Mouse (Mus musculus) embryo, embryonic 11.5 days (tissue): ENCODE data around the gene Zbtb8a.

Source experiments
- DNase-seq: peaks from one replicate; pipeline ENCODE4 v3.0.0-alpha.2; 2012; ENCODE audit warnings: low read depth, low spot score

The Zbtb8a gene

DNA sequence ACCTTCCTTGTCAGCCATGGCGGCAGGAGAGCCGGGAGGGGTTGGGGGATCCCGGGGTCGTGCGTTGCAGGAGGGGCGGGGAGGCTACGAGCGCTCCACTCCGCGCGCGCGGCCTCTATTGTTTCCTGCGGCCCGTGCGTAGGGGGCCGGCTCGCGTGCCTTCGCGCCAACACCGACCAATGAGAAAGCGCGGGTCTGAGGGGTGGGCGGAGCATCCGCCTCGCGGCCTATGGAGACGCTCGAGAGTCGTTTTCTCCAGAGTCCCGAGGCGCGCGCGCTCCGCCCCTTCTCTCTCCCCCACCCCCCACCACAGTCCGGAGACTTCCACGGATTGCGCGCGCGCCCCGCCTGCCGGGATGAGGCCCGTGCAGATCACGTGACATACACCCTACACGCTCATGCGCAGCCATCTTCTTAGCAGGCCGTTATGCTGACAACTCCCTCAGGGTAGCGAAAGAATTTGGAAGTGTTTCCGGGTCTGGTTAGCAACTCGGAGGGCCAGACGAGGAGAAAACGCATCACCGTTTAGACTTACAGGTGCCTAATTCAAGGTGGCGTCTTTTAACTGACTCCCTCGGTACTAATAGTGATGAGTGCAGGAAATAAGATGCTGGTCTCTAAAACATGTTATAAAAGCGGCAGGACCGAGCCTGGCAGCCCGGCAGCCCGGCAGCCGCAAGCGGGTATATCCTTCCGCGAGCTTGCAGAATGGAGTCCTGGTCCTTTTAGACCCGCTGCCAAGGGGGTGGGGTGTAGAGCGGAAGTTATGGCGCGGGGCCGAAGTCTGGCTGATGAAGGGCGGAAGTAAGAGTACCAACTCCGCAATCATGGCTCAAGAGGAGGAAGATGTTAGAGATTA lies 42.5 kb downstream of the Zbtb8a start, which contains the start of the genes Rbbp4 and Zbtb8os:
Gene Rbbp4 (minus strand): TSS at position 155 of the 859 bp plus-strand sequence.
Gene Zbtb8os (plus strand): TSS at position 480 of the 859 bp plus-strand sequence.
- peak; percentile 100 for DNase-seq

DNA sequence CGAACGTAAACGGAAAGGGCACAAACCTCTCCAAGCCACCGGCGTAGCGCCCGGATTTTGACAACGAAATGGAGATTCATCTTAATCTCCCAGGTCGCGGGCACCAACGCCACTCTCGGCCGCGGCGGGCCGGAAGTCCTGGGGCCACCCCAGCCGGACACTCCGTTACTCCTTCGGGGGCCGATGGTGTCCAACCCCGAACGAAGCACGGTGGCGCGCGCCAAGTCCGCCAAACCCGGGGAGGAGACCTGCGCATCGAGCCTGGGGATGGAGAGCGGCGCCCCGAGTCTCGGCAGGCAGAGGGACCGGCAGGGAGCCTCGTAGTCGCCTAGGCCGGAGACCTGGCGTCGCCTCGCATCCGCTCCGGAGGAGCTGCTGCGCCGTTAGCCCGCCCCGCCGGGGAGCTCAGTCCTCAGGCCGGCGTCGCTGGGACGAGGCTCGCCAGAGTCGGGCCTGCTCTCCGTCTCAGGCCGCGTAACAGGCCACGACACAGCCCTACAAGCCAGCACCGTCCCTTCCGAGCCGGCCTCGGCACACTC lies 43.2 kb downstream of the Zbtb8a start:
- DNase-seq, result no peak

- no peak for DNase-seq
These were observed 45.1 kb downstream of the Zbtb8a start for GRCm38 (mm10) chr4:129332846-129333245.

DNA sequence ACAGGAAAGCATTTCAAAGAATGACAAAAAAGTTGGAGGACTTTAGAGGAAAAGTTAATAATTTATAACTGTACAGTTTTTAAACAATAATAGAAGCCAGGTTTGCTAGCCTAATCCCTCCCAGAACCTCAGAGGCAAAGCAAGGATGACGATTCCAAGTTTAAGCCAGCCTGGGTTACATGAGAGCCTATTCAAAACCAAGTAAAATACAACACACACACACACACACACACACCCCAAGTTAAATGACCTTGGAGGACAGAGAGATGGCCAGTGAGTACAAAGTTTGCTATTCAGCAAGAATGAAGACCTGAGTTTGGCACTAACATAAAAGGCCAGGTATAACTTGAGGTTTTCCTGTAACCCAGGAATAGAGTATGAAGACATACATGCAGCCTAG lies 51.7 kb downstream of the Zbtb8a start:
- no peak for DNase-seq

GRCm38 (mm10) chr4:129324756-129325155 lies 53.2 kb downstream of the Zbtb8a start:
- DNase-seq, result no peak

- DNase-seq, result no peak
These were observed 54.4 kb downstream of the Zbtb8a start for GRCm38 (mm10) chr4:129323491-129323890.

GRCm38 (mm10) chr4:129322042-129322441 lies 55.9 kb downstream of the Zbtb8a start:
- DNase-seq, result no peak

DNA sequence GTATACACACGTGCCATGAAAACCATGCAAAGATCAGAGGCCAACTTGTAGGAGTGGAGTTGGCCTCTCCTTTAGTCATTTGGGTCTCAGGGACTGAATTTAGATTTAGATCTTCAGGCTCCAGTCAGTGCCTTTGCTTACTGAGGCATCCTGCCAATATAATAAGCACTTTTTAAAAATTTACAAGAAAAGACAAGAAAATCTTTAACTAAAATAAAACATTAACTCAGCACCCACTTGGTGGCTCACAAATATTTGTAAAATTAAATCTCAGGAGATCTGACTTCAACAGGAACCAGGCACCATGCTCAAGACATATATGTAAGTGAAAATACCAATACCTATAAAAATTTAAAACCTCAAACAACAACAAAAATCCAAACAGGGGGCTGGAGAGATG lies 57.0 kb downstream of the Zbtb8a start:
- no peak for DNase-seq

GRCm38 (mm10) chr4:129313886-129314285 lies 64.0 kb downstream of the Zbtb8a start:
- no peak for DNase-seq

DNA sequence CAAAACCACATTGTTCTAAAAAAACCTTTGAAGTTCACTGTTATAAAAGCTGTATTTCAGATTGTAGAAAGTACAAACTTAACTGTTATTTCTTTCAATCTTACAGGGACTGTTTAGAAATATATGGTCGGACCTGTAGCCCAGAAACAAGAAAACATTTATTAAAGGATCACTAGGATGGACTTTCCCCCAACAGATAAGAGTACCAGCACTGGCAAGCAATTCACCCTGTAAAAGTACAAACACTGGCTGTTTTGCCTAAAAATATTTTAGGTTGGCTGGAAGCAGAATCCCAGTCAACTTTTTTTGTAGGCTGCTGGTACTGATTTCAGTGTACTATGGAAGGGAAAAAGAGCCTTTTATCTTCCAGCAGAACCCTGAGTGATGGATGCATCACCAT lies 70.0 kb downstream of the Zbtb8a start:
- no peak for DNase-seq

- no peak for DNase-seq
These were observed 73.6 kb downstream of the Zbtb8a start for GRCm38 (mm10) chr4:129304306-129304705.

GRCm38 (mm10) chr4:129303816-129304215 lies 74.1 kb downstream of the Zbtb8a start:
- no peak for DNase-seq
